Mouse (Mus musculus): ENCODE results near the gene Gnat1.

The Gnat1 gene

GRCm38 (mm10) chr9:107625351-107626128, 54.0 kb downstream of the Gnat1 start:
- DNase-seq = peak; percentile 37 to 50

- no peak for DNase-seq
These were observed 54.6 kb downstream of the Gnat1 start for GRCm38 (mm10) chr9:107624951-107625350.

- peak; percentile 64 to 77 for DNase-seq
These were observed 55.0 kb downstream of the Gnat1 start for GRCm38 (mm10) chr9:107624539-107624938.
